Comparison of ENCODE assay signal across 8 mouse cellular contexts in genomic region chr2:128428651-128429633, GRCm38 (mm10).
A peak's percentile ranks its signal among the peaks of the same experiment; 100 is the strongest.
DNase-seq lines count a peak whose midpoint lies in the region; ATAC-seq and TF ChIP-seq lines count a peak whose summit lies in the region.

No protein-coding gene starts in this region.

- no peak overlapping the region for H3K4me2 ChIP-seq in hindbrain, embryonic 14.5 days (replicated peaks)
- H3K4me2 ChIP-seq in liver, embryonic 11.5 days = peak overlapping the region; percentile 54

- in situ Hi-C loops in Patski (cut with MboI; ENCODE audit: low pct_unique_long_range_greater_than_20kb) = no loop called here

- CTCF ChIA-PET in Patski (lab: Charles Lee) = interaction anchor here (0.7 to 3.6 kb wide), 12 partner anchors 10 to 306 kb away, joined by 3 to 16 read pairs (median 3); no protein-coding TSS in a partner anchor

- H3K27me3 ChIP-seq in Patski = no peaks in the 10 kb centered on the region
- no peaks in the 10 kb centered on the region for H3K27me3 ChIP-seq in hindbrain, embryonic 14.5 days (ENCODE audit: control insufficient read depth, insufficient read depth, low read length)
- no peaks in the 10 kb centered on the region for H3K27me3 ChIP-seq in liver, embryonic 11.5 days (replicated peaks; ENCODE audit: control insufficient read depth, insufficient read depth, low read length)

- no peak overlapping the region for H3K9ac ChIP-seq in hindbrain, embryonic 14.5 days
- H3K9ac ChIP-seq in liver, embryonic 11.5 days (ENCODE audit: low read depth, low read length) = peak overlapping the region; percentile 35; the same call in 1 of the 2 replicates

- peak overlapping the region; percentile 54 for H3K27ac ChIP-seq in hindbrain, embryonic 14.5 days
- H3K27ac ChIP-seq in liver, embryonic 11.5 days (ENCODE audit: low read depth, low read length) = peak overlapping the region; percentile 47; the same call in 1 of the 2 replicates

- peak; percentile 70 for ATAC-seq in Patski
- no peak for ATAC-seq in hindbrain, embryonic 14.5 days (ENCODE audit: low FRiP score)
- ATAC-seq in liver, embryonic 11.5 days (replicated peaks; ENCODE audit: low FRiP score) = no peak

- H3K4me1 ChIP-seq in hindbrain, embryonic 14.5 days (replicated peaks; ENCODE audit: control insufficient read depth, insufficient read depth, low read length) = no peaks in the 10 kb centered on the region
- H3K4me1 ChIP-seq in liver, embryonic 11.5 days (replicated peaks; ENCODE audit: control insufficient read depth, insufficient read depth, low read length) = peaks cover 26% of the 10 kb centered on the region

- no peak overlapping the region; the same call in 1 of the 2 replicates for H3K4me3 ChIP-seq in hindbrain, embryonic 14.5 days (replicated peaks; ENCODE audit: low read length)
- peak overlapping the region; percentile 25 for H3K4me3 ChIP-seq in liver, embryonic 11.5 days (ENCODE audit: low read depth, low read length)

- POLR2A ChIA-PET in Patski (lab: Charles Lee) = interaction anchor here (0.7 to 1.5 kb wide), 4 partner anchors 18 to 373 kb away, joined by 3 to 5 read pairs (median 4); no protein-coding TSS in a partner anchor

- H3K9me3 ChIP-seq in hindbrain, embryonic 14.5 days (ENCODE audit: control insufficient read depth, low read length) = no peaks in the 10 kb centered on the region
- no peaks in the 10 kb centered on the region for H3K9me3 ChIP-seq in liver, embryonic 11.5 days (ENCODE audit: control insufficient read depth, low read length)

- DNase-seq in B cell, adult 2 months = peak; percentile 36 to 38
- DNase-seq in Patski (ENCODE audit: low read depth, low spot score) = no peak
- peak; percentile 73 for DNase-seq in gastrocnemius, adult 18-20 months (ENCODE audit: low spot score)
- DNase-seq in hindbrain, embryonic 14.5 days (ENCODE audit: low spot score) = no peak
- peak; percentile 44 for DNase-seq in liver, embryonic 11.5 days (ENCODE audit: low spot score)
- DNase-seq in natural killer cell, adult 2 months (ENCODE audit: low spot score in 2 of 2) = peak; percentile 56 to 66
- no peak for DNase-seq in right cerebral cortex, adult 2 months (ENCODE audit: low spot score in 2 of 2)
- no peak for DNase-seq in right cerebral cortex, postnatal 4 days

- WGBS in hindbrain, embryonic 14.5 days = 61% methylated on average over 18 of the region's 18 CpGs
- WGBS in liver, embryonic 11.5 days = 22% methylated on average over 18 of the region's 18 CpGs

- H3K36me3 ChIP-seq in hindbrain, embryonic 14.5 days (replicated peaks; ENCODE audit: control insufficient read depth, insufficient read depth) = no peaks in the 10 kb centered on the region
- no peaks in the 10 kb centered on the region for H3K36me3 ChIP-seq in liver, embryonic 11.5 days (ENCODE audit: control insufficient read depth, insufficient read depth, low read length)

- TF ChIP-seq CTCF in Patski (IDR thresholded peaks at IDR 0.05) = no peak

Comparison
In these comparisons a context has a peak if more than half of its experiments do, and no peak if none do; other contexts are left out.
1. DNase-seq: peak in B cell, adult 2 months (2 of 2), gastrocnemius, adult 18-20 months (single experiment), liver, embryonic 11.5 days (single experiment) and natural killer cell, adult 2 months (2 of 2); none in Patski (single experiment), hindbrain, embryonic 14.5 days (single experiment), right cerebral cortex, adult 2 months (0 of 2) and right cerebral cortex, postnatal 4 days (single experiment).